Mouse (Mus musculus): ENCODE measurements around the gene Slc34a2. TPM values are rescaled to one million over a fixed set of nuclear protein-coding genes. Genes with fewer than 3 reads are reported as not detected.

Slc34a2 gene
- polyA plus RNA-seq, 1 experiment from 2014 or later = 0.06 TPM

- H3K9me3 ChIP-seq (replicated peaks) = no peaks in the 10 kb centered on the region
- ATAC-seq (ENCODE audit: low FRiP score) = no peak
- H3K36me3 ChIP-seq = no peaks in the 10 kb centered on the region
- H3K27me3 ChIP-seq = no peaks in the 10 kb centered on the region
- H3K4me1 ChIP-seq = peaks cover 2% of the 10 kb centered on the region; the same call in 1 of the 2 replicates
- no peak overlapping the region for H3K4me2 ChIP-seq (replicated peaks)
- WGBS = 79% methylated on average over 12 of the region's 12 CpGs
- H3K27ac ChIP-seq = no peak overlapping the region
- no peak overlapping the region for H3K9ac ChIP-seq
- no peak overlapping the region for H3K4me3 ChIP-seq
These were observed 64.1 kb downstream of the Slc34a2 start for GRCm38 (mm10) chr5:53101848-53102473.

- ATAC-seq (ENCODE audit: low FRiP score) = no peak
- peaks cover 2% of the 10 kb centered on the region; the same call in 1 of the 2 replicates for H3K4me1 ChIP-seq
- no peaks in the 10 kb centered on the region for H3K9me3 ChIP-seq (replicated peaks)
- no peak overlapping the region for H3K9ac ChIP-seq
- no peaks in the 10 kb centered on the region for H3K36me3 ChIP-seq
- WGBS = 76% methylated on average over 13 of the region's 13 CpGs
- no peak overlapping the region for H3K27ac ChIP-seq
- no peaks in the 10 kb centered on the region for H3K27me3 ChIP-seq
- H3K4me2 ChIP-seq (replicated peaks) = no peak overlapping the region
- no peak overlapping the region for H3K4me3 ChIP-seq
These were observed 66.4 kb downstream of the Slc34a2 start for GRCm38 (mm10) chr5:53104177-53104855.

GRCm38 (mm10) chr5:53105716-53106115 is 67.8 kb downstream of the Slc34a2 start:
- 79% methylated on average over 8 of the region's 8 CpGs for WGBS
- H3K4me2 ChIP-seq (replicated peaks) = no peak overlapping the region

DNA sequence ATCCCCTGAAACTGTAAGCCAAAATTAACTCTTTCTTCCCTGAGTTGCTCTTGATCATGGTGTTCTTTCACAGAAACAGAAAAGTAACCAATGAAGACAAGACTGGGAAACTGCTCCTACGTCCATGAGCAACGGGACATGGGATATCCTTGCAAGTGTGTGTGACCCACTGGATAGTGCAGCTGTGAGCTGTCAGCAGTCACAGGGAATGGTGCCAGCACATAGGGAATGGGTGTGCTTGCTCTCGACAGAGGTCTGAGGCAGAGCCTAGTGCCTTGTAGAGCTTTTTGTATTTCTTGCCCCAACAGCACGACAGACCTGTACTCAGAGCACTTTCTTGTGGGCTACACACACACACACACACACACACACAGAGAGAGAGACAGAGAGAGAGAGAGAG is 68.2 kb downstream of the Slc34a2 start:
- Histone ChIP-seq H3K4me1 (peaks cover 7% of the 10 kb centered on the region), H3K27me3 (no peaks in the 10 kb centered on the region), H3K4me2 (replicated peaks) (no peak overlapping the region), H3K9me3 (replicated peaks) (no peaks in the 10 kb centered on the region), H3K9ac (no peak overlapping the region), H3K4me3 (no peak overlapping the region), H3K27ac (no peak overlapping the region), H3K36me3 (no peaks in the 10 kb centered on the region)
- WGBS = 78% methylated on average over 4 of the region's 4 CpGs
- ATAC-seq (ENCODE audit: low FRiP score) = no peak

More at GRCm38 (mm10) chr5:53105716-53106115, 67.8 kb downstream of the Slc34a2 start:
- H3K36me3 ChIP-seq = no peaks in the 10 kb centered on the region
- no peak overlapping the region for H3K9ac ChIP-seq
- no peaks in the 10 kb centered on the region for H3K27me3 ChIP-seq
- no peak overlapping the region for H3K27ac ChIP-seq
- H3K4me1 ChIP-seq = peaks cover 7% of the 10 kb centered on the region
- no peak overlapping the region for H3K4me3 ChIP-seq
- no peaks in the 10 kb centered on the region for H3K9me3 ChIP-seq (replicated peaks)
- ATAC-seq (ENCODE audit: low FRiP score) = no peak

DNA sequence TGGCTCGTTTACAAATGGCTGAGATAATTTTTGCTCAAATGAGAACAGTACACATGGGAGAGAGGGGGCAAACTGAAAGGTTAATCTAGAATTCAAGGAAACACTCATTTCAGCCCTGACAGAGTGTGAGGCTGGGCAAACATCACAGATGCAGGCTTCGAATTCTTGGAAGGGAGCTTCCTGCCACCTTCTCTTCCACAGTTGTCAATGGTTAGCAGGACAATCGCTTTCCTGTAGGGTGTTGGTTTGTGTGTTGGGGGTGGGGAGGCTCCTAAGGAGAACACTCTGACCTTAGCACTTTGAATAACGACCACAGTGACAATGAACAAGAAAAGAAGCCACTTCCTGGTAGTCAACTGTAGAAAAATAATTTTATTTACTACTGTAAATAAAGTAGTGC is 68.8 kb downstream of the Slc34a2 start:
- H3K4me3 ChIP-seq = no peak overlapping the region
- H3K9me3 ChIP-seq (replicated peaks) = no peaks in the 10 kb centered on the region
- H3K4me1 ChIP-seq = peaks cover 9% of the 10 kb centered on the region
- no peak overlapping the region for H3K27ac ChIP-seq
- no peak overlapping the region for H3K9ac ChIP-seq
- no peak for ATAC-seq (ENCODE audit: low FRiP score)
- no peaks in the 10 kb centered on the region for H3K27me3 ChIP-seq
- 53% methylated on average over 4 of the region's 4 CpGs for WGBS
- no peaks in the 10 kb centered on the region for H3K36me3 ChIP-seq
- H3K4me2 ChIP-seq (replicated peaks) = no peak overlapping the region

- no peak overlapping the region for H3K4me2 ChIP-seq (replicated peaks)
- no peak for ATAC-seq (ENCODE audit: low FRiP score)
- H3K27ac ChIP-seq = no peak overlapping the region
- H3K27me3 ChIP-seq = no peaks in the 10 kb centered on the region
- no peak overlapping the region for H3K9ac ChIP-seq
- no peaks in the 10 kb centered on the region for H3K9me3 ChIP-seq (replicated peaks)
- peaks cover 1% of the 10 kb centered on the region; the same call in 1 of the 2 replicates for H3K36me3 ChIP-seq
- H3K4me3 ChIP-seq = no peak overlapping the region
- H3K4me1 ChIP-seq = peaks cover 9% of the 10 kb centered on the region
- WGBS = 81% methylated on average over 9 of the region's 9 CpGs
These were observed 70.1 kb downstream of the Slc34a2 start for GRCm38 (mm10) chr5:53108026-53108425.

- Histone ChIP-seq H3K9ac (no peak overlapping the region), H3K36me3 (peaks cover 4% of the 10 kb centered on the region; the same call in 1 of the 2 replicates), H3K4me3 (no peak overlapping the region), H3K4me1 (peaks cover 9% of the 10 kb centered on the region), H3K27me3 (no peaks in the 10 kb centered on the region), H3K4me2 (replicated peaks) (no peak overlapping the region), H3K27ac (no peak overlapping the region), H3K9me3 (replicated peaks) (no peaks in the 10 kb centered on the region)
- WGBS = 80% methylated on average over 1 of the region's 1 CpGs
- ATAC-seq (ENCODE audit: low FRiP score) = no peak
These were observed 70.8 kb downstream of the Slc34a2 start for GRCm38 (mm10) chr5:53108668-53109067.

DNA sequence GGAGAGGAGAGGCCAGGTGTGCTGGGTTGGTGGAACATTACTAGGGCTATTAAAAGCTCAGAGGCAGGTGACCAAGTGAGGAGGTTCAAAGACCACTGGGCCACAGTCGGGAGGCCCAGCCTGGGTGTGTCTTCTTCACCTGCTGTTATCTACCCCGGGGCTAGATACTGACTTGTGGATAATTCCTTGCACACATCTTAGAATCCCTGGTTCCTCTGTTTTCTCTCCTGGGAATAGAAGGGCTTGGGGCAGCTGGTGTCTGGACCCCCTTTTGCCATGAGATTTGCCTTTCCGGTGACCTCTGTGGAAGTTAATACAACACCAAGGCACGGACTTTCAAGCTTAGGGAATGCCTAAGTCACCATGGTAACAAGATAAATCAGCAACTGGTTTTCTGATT is 72.3 kb downstream of the Slc34a2 start:
- WGBS = 53% methylated on average over 4 of the region's 4 CpGs

GRCm38 (mm10) chr5:53111036-53111435 is 73.2 kb downstream of the Slc34a2 start:
- no peaks in the 10 kb centered on the region for H3K27me3 ChIP-seq
- no peak overlapping the region for H3K27ac ChIP-seq
- peaks cover 7% of the 10 kb centered on the region; the same call in 1 of the 2 replicates for H3K4me1 ChIP-seq
- no peak for ATAC-seq (ENCODE audit: low FRiP score)
- 68% methylated on average over 5 of the region's 5 CpGs for WGBS
- H3K9me3 ChIP-seq (replicated peaks) = no peaks in the 10 kb centered on the region
- H3K36me3 ChIP-seq = peaks cover 4% of the 10 kb centered on the region; the same call in 1 of the 2 replicates
- no peak overlapping the region for H3K9ac ChIP-seq
- no peak overlapping the region for H3K4me3 ChIP-seq
- no peak overlapping the region for H3K4me2 ChIP-seq (replicated peaks)

More for the DNA sequence above, 72.3 kb downstream of the Slc34a2 start:
- Histone ChIP-seq H3K4me2 (replicated peaks) (no peak overlapping the region), H3K36me3 (peaks cover 4% of the 10 kb centered on the region; the same call in 1 of the 2 replicates), H3K9me3 (replicated peaks) (no peaks in the 10 kb centered on the region), H3K4me1 (peaks cover 7% of the 10 kb centered on the region; the same call in 1 of the 2 replicates), H3K27me3 (no peaks in the 10 kb centered on the region), H3K27ac (no peak overlapping the region), H3K4me3 (no peak overlapping the region), H3K9ac (no peak overlapping the region)
- no peak for ATAC-seq (ENCODE audit: low FRiP score)

DNA sequence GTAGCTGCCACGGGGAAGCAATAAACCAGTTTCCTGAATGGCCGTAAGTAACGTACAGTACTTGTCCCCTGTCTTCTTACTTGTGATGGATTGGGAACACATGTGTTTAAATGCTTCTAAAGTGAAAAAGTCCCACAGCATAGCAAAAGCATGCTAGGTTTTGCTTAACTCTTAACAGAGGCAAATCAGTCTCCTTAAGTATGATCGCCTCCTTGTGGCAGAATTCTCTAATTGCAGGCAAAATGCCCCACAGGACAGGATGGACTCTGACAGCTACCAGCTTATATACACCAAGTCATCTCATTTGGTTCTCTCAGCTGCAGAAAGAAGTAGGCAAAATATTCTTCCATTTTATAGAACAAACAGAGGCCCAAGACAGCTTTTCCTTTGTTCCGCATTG is 75.1 kb downstream of the Slc34a2 start:
- ATAC-seq (ENCODE audit: low FRiP score) = no peak
- Histone ChIP-seq H3K9ac (no peak overlapping the region), H3K4me1 (peaks cover 7% of the 10 kb centered on the region; the same call in 1 of the 2 replicates), H3K36me3 (peaks cover 4% of the 10 kb centered on the region; the same call in 1 of the 2 replicates), H3K27ac (no peak overlapping the region), H3K4me3 (no peak overlapping the region), H3K9me3 (replicated peaks) (no peaks in the 10 kb centered on the region), H3K27me3 (no peaks in the 10 kb centered on the region), H3K4me2 (replicated peaks) (no peak overlapping the region)
- WGBS = 91% methylated on average over 5 of the region's 5 CpGs

DNA sequence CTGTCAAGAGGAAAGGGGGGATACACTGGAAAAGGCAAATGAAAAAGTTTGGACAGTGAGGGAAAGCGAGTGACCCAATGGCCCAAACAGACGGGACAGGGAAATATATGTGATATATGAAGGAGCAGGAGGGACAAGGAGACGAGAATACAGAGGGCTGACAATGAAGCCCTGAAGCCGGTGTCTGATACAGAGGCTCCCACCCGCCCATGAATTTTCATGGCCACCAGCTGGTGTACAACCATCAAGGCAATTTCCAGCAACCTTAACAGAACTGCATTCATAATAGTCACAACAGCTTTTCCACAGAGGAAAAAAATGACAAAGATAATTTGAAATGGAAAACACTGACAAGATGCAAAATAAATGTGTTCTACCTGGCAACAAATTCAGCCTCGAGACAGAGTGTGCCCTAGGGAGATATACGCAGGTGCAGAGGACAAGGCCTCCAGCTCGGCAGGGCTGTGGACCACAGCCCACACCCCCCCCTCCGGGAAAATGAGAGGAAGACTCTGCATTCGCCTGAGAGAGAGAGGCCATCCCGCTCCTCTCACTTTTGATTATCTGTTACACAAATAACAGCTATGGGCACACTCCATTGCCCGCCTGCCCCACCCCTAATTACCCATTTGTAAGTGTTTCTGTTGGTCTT is 76.9 kb downstream of the Slc34a2 start:
- Histone ChIP-seq H3K27me3 (no peaks in the 10 kb centered on the region), H3K4me2 (replicated peaks) (no peak overlapping the region), H3K27ac (peak overlapping the region; percentile 40), H3K4me3 (no peak overlapping the region), H3K36me3 (peaks cover 4% of the 10 kb centered on the region; the same call in 1 of the 2 replicates), H3K4me1 (peaks cover 7% of the 10 kb centered on the region; the same call in 1 of the 2 replicates), H3K9me3 (replicated peaks) (no peaks in the 10 kb centered on the region), H3K9ac (no peak overlapping the region)
- peak; percentile 82 for ATAC-seq (ENCODE audit: low FRiP score)
- WGBS = 61% methylated on average over 12 of the region's 12 CpGs

DNA sequence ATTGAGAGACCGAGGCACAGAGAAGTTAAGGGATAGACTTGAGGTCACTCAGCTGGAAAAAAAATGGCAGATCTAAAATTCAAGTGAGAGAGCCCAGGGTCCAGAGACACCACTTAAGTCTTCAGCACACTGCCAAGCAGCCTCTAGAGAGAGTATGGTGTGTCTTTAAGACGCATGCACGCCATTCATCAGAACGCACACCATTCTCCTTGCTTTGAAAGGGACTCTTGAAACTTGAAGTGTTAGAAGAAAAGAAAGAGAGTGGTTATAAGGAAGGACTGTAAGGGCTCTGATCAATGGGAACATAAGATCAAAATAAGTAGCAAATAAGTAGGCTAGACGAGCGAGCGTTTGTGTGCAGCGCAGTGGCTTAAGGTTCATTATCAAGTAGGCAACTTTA is 80.3 kb downstream of the Slc34a2 start:
- no peak overlapping the region for H3K4me2 ChIP-seq (replicated peaks)
- H3K9ac ChIP-seq = no peak overlapping the region
- WGBS = 90% methylated on average over 8 of the region's 8 CpGs
- no peak overlapping the region for H3K4me3 ChIP-seq
- no peak for ATAC-seq (ENCODE audit: low FRiP score)
- H3K27me3 ChIP-seq = no peaks in the 10 kb centered on the region
- no peaks in the 10 kb centered on the region for H3K9me3 ChIP-seq (replicated peaks)
- H3K36me3 ChIP-seq = peaks cover under 1% of the 10 kb centered on the region; the same call in 1 of the 2 replicates
- no peak overlapping the region for H3K27ac ChIP-seq
- no peaks in the 10 kb centered on the region for H3K4me1 ChIP-seq
